Mouse (Mus musculus): ENCODE data around the gene Taf1d.

DNA sequence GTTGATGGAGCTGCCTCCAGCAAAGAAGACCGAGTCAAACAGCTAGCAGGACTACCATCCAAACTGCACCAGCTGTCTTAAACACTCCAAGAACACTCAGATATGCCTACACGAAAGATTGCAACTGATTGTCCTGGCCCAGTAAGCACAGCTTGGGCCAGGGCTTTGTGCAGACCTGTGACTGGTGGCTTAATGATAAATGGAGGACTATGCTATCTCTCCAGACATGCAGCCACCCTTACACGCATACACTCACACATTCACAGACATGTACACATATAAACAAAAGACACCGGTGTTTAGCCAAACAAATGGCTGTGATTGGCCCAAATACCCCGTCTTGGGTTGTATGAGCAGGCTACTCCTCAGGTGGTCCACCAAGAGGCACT is 25.5 kb upstream of the Taf1d start:
- TF ChIP-seq CTCF (IDR thresholded peaks at IDR 0.05 in 2 of 3, conservative IDR thresholded peaks at IDR 0.05 in 1 of 3; ENCODE audit: control insufficient read depth in 1 of 3, insufficient read depth in 1 of 3, low read depth in 2 of 3, low read length in 3 of 3, poor library complexity in 1 of 3, severe bottlenecking in 1 of 3) (no peak), ZC3H11A (IDR thresholded peaks at IDR 0.05; ENCODE audit: low read depth, low read length) (no peak), POLR2AphosphoS2 (IDR thresholded peaks at IDR 0.05; ENCODE audit: low read length) (no peak), ELF1 (IDR thresholded peaks at IDR 0.05; ENCODE audit: low read depth, low read length) (no peak; the same call in 1 of the 2 replicates)

Data from MEL (cell line).